Mouse (Mus musculus): Measurements from ENCODE around the gene Atp2a2.
"Not testable (repeated sequence)": the region's sequence is repeated elsewhere in the genome, so short reads cannot be mapped to it uniquely, and the experiment has no call there.

Atp2a2 gene

DNA sequence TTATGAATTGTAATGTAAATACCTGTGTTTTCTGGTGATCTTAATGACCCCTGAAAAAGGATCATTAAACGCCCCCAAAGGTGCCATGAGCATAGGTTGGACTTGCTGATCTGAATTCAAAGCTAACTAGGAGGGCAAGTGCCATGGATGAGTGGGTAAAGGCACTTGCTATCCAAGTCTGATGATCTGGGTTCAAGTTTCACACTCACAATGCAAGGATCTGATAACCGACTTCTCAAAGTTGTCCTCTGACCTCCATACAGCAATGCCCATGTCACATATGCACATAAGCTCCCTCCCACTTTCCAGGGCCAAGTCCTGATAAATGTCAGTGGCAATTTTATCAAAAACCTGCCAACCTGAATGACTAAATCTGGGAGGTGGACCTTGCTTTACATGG, 9.0 kb downstream of the Atp2a2 start:
- DNase-seq (ENCODE audit: low spot score) = no peak

DNA sequence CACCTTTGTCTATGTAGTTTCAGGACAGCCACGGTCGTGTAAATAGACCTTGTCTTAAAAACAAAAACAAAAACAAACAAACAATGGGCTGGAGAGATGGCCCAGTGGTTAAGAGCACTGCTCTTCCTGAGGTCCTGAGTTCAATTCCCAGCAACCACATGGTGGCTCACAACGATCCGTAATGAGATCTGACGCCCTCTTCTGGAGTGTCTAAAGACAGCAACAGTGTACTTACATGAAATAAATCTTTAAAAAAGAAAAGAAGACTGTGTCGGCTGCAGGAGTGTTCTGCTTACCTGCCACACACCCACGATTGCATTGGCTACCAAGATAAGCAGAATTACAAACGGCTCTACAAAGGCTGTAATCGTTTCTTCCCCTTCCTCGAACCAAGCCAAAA, 10.6 kb downstream of the Atp2a2 start:
- DNase-seq (ENCODE audit: low spot score) = no peak

DNA sequence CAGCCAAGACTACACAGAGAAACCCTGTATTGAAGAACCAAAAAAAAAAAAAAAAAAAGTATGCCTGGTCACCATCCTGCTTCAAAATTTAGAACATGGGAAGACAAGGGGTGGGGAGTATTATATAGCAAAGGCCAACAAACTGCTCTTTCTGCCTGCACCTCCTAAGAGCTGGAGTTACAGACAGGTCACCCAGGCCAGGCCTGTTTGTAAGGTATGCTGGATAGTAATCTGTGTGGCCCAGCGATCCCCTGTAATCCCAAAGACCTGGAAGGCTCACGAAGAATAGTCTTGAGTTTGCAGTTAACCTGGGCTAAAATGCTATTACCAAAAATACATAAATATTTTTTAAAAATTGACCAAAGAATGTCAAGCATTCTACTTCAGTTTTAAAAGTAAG, 11.9 kb downstream of the Atp2a2 start:
- no peak for DNase-seq (ENCODE audit: low spot score)

DNA sequence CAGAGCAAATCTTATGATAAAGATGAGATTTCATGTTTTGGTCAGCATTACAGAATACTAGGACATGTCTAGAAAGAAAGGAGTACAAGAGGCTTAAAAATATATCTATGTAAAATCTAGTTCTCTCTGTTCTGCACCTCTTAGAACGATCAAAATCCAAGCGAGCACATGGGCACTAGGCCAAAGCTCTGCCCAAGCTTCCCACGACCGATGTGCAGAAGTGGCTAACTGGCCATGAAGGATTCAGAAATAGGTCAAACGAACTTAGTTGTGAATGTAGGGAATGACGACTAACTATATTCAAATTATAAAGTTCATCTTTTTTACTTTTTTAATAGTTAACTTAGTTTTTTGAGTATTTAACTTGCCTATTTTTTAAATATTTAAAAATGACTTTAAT, 14.2 kb downstream of the Atp2a2 start:
- no peak for DNase-seq (ENCODE audit: low spot score)

DNA sequence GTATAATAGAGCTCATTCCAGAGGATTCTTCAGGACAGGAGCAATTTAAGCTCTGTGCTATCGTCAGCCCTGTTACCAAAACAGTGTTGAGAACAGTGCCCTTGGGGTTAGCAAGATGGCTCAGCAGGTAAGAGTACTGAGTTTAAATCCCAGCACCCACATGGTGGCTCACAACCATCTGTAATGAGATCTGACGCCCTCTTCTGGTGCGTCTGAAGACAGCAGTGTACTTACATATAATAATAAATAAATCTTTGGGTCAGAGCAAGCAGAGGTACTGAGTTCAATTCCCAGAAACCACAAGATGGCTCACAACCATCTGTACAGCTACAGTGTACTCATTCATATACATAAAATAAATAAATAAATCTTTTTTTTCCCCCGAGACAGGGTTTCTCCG, 15.8 kb downstream of the Atp2a2 start:
- DNase-seq (ENCODE audit: low spot score) = not testable (repeated sequence)

DNA sequence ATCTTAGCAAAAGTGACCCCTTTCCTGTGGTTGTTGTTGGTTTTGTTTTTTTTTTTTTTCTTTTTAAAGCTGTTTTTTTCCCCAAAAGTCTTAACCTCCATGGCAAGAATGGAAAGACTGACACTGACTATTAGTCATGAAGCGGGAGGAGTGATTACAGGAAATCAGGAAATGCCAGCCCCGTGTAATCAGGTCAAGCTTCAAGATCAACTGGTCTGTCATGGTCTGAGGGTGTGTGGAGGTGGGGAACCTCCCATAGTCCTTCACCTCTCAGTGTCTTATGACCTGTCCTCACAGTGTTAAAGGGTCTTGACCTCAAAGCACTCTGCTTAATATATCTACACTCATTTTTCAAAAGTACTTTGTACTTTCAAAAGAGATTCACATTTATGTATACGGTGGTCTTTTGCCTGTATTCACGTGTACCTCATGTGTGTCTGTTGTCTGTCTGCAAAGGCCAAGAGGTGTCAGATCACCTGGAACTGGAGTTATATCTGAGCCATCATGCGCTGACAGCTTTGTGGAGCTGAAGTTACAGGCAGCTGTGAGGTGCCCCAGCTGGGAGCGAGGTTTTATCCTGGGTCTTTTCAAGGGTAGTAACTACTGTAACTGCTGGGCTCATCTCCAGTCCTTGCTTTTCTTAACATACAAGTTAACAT, 19.2 kb downstream of the Atp2a2 start:
- DNase-seq (ENCODE audit: low spot score) = no peak

- no peak for DNase-seq (ENCODE audit: low spot score)
Observed at GRCm38 (mm10) chr5:122481844-122482243, 20.2 kb downstream of the Atp2a2 start.

GRCm38 (mm10) chr5:122479131-122479530, 22.9 kb downstream of the Atp2a2 start:
- no peak for DNase-seq (ENCODE audit: low spot score)

GRCm38 (mm10) chr5:122477492-122477891, 24.5 kb downstream of the Atp2a2 start:
- DNase-seq (ENCODE audit: low spot score) = no peak

DNA sequence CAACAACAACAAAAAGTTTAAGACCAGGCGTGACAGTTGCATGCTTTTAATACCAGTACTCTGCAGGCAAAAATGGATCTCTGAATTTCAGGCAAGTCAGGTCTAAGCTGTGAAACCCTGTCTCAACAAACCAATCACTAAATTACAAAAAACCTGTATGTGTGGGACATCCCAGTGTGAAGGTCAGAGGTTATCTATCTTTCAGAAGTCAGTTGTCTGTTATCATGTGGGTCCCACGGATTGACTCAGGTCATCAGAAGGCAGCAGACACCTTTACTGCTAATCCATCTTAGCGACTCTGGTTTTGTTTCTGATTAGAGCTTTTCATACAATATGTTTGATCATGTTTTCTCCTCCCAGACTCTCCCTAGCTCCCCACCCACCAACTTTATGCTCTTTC, 25.9 kb downstream of the Atp2a2 start:
- DNase-seq (ENCODE audit: low spot score) = no peak

DNA sequence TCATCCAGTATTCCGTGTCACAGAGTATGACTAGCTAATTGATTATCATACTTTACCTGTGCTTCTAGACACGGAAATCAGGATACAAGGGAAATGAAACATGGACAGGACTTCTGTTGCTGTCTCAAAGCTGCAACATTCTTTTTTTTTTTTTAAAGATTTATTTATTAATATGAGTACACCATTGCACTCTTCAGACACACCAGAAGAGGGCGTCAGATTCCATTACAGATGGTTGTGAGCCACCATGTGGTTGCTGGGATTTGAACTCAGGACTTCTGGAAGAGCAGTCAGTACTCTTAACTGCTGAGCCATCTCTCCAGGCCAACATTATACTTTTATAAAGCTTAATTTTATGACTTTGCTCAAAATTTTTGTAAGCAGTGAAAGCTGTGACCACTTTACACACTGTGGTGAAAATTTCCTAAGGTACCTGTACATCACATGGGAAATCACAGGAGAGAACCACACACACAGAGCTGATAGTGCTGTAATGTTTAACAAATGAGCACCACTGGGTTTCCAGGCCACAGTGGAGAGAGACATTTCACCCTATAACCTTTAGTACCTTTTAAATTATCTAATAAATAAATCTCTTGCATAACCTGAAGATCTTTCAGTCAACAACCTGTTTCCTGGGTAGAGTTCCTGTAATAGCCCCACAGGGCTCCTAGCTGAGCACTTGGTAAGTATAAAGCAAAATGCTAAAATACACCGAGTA, 27.2 kb downstream of the Atp2a2 start:
- DNase-seq (ENCODE audit: low spot score) = no peak

GRCm38 (mm10) chr5:122471658-122472057, 30.4 kb downstream of the Atp2a2 start:
- no peak for DNase-seq (ENCODE audit: low spot score)

- no peak for DNase-seq (ENCODE audit: low spot score)
Observed at GRCm38 (mm10) chr5:122461431-122461830, 40.6 kb downstream of the Atp2a2 start.

- no peak for DNase-seq (ENCODE audit: low spot score)
Observed at GRCm38 (mm10) chr5:122460656-122461055, 41.4 kb downstream of the Atp2a2 start.

DNA sequence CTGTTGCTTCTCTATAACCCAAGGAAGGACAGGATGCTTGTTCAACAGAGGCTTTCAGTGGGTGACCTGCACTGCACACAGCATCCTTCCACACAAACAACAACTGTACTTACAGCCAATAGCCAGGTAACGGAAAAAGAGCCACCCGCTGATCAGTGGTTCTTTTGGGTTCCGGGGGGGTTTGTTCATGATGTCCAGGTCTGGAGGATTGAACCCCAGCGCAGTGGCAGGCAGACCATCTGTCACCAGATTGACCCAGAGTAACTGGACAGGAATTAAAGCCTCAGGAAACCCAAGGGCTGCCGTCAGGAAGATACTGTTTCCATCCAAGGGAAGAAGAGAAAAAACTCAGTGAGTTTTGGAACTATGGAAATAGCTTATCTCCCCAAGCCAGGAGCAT, 42.7 kb downstream of the Atp2a2 start:
- DNase-seq (ENCODE audit: low spot score) = no peak

- DNase-seq (ENCODE audit: low spot score) = no peak
Observed at GRCm38 (mm10) chr5:122458066-122458465, 44.0 kb downstream of the Atp2a2 start.

DNA sequence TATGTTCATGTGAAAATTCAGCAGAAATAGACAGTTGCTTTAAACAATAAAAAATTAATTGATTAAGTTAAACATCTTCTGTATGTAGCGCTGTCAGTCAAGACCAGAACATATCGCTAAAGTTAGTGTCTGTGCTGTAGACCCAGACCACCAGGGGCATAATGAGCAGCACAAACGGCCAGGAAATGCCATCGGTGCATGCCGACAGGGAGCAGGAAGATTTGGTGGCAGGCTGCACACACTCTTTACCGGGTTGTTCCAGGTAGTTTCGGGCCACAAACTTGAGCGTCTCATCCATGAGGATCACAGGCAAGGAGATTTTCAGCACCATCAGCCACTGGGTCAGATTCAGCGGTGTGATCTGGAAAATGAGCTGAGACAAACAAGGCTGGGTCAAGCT, 45.0 kb downstream of the Atp2a2 start:
- not testable (repeated sequence) for DNase-seq (ENCODE audit: low spot score)

DNA sequence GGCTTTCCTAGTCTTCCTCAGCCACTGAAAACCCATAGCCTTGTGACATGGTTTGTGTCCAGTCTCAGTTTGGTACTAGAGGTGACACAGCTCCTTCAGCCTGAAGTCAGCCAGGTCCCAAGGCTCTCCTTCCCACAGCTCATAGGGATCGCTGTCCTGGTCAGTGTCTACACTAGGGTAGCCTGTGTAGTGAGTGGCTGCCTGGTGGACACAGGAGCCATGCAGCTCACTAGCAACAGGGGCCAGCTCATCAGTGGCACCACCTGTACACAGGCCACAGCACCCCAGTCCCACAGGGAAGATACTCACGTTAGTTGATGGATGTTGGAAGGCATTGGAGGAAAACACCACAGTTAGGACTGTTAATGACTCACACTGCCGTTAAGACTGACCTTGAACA, 46.4 kb downstream of the Atp2a2 start:
- no peak for DNase-seq (ENCODE audit: low spot score)

GRCm38 (mm10) chr5:122454883-122455282, 47.1 kb downstream of the Atp2a2 start:
- no peak for DNase-seq (ENCODE audit: low spot score)

DNA sequence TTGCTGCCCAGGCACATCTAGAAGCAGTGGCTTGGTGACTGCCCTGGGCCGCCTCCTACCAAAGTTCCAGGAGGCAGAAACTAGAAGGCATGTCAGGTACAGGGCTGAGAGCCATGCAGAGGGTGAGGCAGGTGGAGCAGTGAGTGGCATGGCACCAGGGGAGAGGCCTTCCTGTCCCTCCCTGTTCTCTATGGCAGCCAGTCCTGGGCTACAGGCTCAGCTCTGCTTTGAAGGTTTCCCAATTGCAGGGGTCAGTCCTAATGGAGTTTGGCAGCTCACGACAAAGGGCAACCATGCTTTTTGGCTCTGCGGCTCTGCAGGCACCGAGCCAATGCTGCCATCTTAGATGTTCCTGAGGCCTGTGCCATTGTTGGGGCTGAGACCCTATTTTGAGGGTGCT, 47.6 kb downstream of the Atp2a2 start:
- no peak for DNase-seq (ENCODE audit: low spot score)

GRCm38 (mm10) chr5:122453188-122453587, 48.8 kb downstream of the Atp2a2 start:
- no peak for DNase-seq (ENCODE audit: low spot score)

- no peak for DNase-seq (ENCODE audit: low spot score)
Observed at GRCm38 (mm10) chr5:122452194-122452593, 49.8 kb downstream of the Atp2a2 start.

- DNase-seq (ENCODE audit: low spot score) = no peak
Observed at GRCm38 (mm10) chr5:122451324-122451723, 50.7 kb downstream of the Atp2a2 start.

DNA sequence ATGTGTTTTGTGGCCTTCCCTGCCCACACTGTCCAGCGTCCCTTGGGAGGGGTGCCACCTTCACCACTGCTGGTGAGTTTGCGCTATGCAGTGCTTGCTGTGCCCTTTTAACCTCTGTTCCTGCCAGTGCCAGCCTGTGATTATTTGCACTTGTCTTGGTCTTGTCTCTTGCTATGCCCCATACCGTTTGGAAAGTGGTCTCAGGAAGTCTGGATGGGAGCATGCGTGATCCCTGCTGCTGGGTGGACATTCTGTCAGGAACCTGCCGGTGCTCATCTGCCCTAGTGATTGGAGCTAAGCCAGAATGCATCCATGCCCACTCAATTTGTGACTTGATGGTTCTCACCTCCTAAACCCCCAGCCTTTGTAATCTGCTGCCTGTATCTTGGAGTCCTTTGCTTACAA, 51.1 kb downstream of the Atp2a2 start:
- DNase-seq (ENCODE audit: low spot score) = no peak
